Mouse (Mus musculus): ENCODE results near the gene Tbc1d9. TPM values are rescaled to one million over a fixed set of nuclear protein-coding genes. Genes with fewer than 3 reads are reported as not detected.

Tbc1d9 gene
- polyA plus RNA-seq, 1 experiment from 2014 or later = 0.71 TPM

DNA sequence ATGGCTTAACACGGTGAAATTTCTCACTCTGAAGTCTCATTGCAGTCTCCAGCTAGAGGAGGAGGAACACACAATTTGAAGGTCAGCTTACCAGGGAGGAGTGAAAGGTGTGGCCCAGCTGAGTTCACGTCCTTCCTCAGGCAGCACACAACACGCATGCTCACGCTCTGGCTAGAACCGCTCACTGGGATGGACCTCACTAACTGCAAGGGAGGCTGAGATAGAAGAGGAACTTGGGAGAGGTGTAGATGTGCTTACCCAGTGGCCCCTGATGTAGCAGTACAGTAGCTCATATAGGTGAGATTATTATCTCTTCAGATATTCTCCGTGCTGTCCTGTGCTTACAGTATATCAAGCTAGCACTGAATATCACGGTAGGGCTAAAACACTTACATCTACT lies 45.5 kb downstream of the Tbc1d9 start:
- H3K27ac ChIP-seq = no peak overlapping the region
- ATAC-seq (ENCODE audit: low read depth) (no peak), DNase-seq (no peak)
- H3K4me1 ChIP-seq (replicated peaks) = peaks cover 17% of the 10 kb centered on the region
- 81% methylated on average over 7 of the region's 7 CpGs for WGBS (ENCODE audit: insufficient replicate concordance)
- H3K9ac ChIP-seq = no peak overlapping the region
- H3K27me3 ChIP-seq = no peaks in the 10 kb centered on the region
- H3K4me3 ChIP-seq (replicated peaks) = no peak overlapping the region
- no peaks in the 10 kb centered on the region for H3K36me3 ChIP-seq
- H3K4me2 ChIP-seq = no peak overlapping the region
- no peaks in the 10 kb centered on the region for H3K9me3 ChIP-seq (replicated peaks)

DNA sequence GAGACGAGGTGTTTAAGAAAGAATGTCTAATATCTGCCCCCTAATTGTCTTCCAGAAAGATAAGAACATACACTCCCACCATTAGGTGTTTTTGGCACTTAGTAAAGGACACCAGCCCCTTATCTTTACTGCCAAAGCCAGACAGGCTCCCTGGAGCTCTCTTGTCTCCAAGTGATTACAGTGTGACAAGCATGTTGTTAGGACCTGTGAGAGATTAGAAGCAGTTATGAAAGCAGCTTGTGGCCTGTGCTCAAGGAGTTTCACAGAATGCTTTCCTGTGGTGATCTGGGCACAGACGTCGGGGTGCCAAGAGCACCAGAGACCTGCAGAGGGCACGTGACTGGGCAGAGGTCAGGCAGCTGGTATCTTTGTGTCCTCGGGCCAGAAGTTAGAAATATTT lies 49.9 kb downstream of the Tbc1d9 start:
- WGBS (ENCODE audit: insufficient replicate concordance) = 2% methylated on average over 5 of the region's 5 CpGs
- no peaks in the 10 kb centered on the region for H3K9me3 ChIP-seq (replicated peaks)
- peak; percentile 98 for ATAC-seq (ENCODE audit: low read depth)
- H3K4me2 ChIP-seq = peak overlapping the region; percentile 44
- H3K4me1 ChIP-seq (replicated peaks) = peaks cover 48% of the 10 kb centered on the region
- peak overlapping the region; percentile 94 for H3K27ac ChIP-seq
- DNase-seq = peak; percentile 53
- no peaks in the 10 kb centered on the region for H3K36me3 ChIP-seq
- peak overlapping the region; percentile 25 for H3K4me3 ChIP-seq (replicated peaks)
- H3K27me3 ChIP-seq = no peaks in the 10 kb centered on the region
- H3K9ac ChIP-seq = peak overlapping the region; percentile 45

DNA sequence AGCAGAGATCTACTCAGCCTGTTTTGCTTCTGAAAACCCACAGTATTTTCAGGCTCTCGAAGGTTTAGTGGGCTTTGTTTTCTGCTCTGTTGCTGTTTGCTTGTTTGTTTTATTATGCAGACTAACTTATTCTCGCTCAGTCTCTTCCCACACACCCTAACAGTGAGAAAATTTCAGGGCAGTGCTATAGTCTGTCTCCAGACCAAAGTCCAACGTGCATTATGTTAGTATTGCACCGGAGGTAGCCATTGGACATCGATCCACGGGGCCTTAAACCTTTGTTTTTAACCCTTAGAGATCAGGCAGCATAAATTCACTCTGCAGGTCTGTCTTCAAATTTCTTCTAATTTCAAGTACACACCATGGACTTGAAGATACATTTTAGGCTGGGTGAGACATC lies 51.4 kb downstream of the Tbc1d9 start:
- DNase-seq (no peak), ATAC-seq (ENCODE audit: low read depth) (no peak)
- no peak overlapping the region for H3K4me3 ChIP-seq (replicated peaks)
- H3K9me3 ChIP-seq (replicated peaks) = no peaks in the 10 kb centered on the region
- peak overlapping the region; percentile 94 for H3K27ac ChIP-seq
- peak overlapping the region; percentile 44 for H3K4me2 ChIP-seq
- 0 out of 2 replicates have a peak overlapping the region, but pooled peaks have one; percentile 45 for H3K9ac ChIP-seq
- no peaks in the 10 kb centered on the region for H3K36me3 ChIP-seq
- no peaks in the 10 kb centered on the region for H3K27me3 ChIP-seq
- peaks cover 48% of the 10 kb centered on the region for H3K4me1 ChIP-seq (replicated peaks)
- WGBS (ENCODE audit: insufficient replicate concordance) = 75% methylated on average over 6 of the region's 6 CpGs

DNA sequence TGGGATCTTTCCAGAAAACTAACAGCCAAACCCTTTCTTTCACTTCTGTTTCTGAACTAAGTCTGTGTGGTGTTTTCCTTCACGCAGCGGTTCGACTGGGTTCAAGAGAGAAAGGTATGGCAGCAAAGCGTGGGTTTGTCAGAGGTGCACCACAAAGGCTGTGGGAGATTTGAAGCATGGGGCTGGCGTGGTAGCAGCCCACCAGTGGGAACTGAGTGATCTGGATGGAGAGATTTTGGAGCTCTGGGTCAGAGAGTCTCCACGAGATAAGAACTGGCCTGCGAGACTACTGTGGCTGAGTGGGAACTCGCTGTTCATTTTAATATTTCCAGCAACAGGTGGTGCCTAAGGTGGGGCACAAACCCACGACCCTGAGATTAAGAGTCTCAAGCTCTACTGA lies 52.0 kb downstream of the Tbc1d9 start:
- WGBS (ENCODE audit: insufficient replicate concordance) = 73% methylated on average over 9 of the region's 9 CpGs
- Histone ChIP-seq H3K4me3 (replicated peaks) (no peak overlapping the region), H3K27ac (peak overlapping the region; percentile 30; the same call in 1 of the 2 replicates), H3K9ac (0 out of 2 replicates have a peak overlapping the region, but pooled peaks have one; percentile 23), H3K27me3 (no peaks in the 10 kb centered on the region), H3K9me3 (replicated peaks) (no peaks in the 10 kb centered on the region), H3K4me2 (peak overlapping the region; percentile 44; the same call in 1 of the 2 replicates), H3K4me1 (replicated peaks) (peaks cover 46% of the 10 kb centered on the region), H3K36me3 (no peaks in the 10 kb centered on the region)
- no peak for ATAC-seq (ENCODE audit: low read depth)
- no peak for DNase-seq

DNA sequence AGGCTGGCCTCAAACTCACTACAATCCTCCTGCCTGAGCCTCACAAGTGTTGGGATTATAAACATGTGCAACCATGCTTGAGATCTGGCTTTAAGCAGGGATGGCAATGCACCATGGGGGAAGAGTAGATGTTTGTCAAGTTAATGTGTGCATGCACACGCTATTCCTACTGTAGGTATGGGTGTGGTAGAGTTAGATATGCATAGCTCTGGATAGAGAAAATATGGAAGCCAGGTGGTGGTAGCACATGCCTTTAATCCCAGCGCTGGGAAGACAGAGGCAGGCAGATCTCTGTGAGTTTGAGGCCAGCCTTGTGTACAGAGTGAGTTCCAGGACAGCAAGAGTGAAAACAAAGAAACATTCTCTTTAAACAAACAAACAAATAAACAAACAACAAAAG lies 52.7 kb downstream of the Tbc1d9 start:
- ATAC-seq (ENCODE audit: low read depth) = no peak
- 76% methylated on average over 2 of the region's 2 CpGs for WGBS (ENCODE audit: insufficient replicate concordance)

DNA sequence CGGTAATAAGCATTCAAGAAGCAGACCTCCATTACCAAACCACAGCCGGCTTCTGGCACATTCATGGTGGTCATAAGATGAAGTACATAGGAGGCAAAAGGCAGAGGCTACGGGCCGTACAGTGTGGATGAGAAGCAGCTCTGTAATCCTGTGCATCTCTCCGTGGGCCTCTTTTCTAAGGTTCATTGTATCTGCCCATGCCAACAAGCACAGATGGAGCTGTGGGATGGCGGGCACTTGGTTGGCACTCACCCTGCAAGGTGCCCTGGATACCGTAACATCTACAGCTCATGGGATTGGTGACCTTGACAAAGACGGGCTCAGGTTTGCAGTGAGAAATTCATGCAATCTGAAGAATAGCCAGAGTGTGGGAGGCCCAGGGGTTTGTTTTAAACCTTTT lies 54.2 kb downstream of the Tbc1d9 start:
- Histone ChIP-seq H3K9ac (no peak overlapping the region), H3K4me3 (replicated peaks) (no peak overlapping the region), H3K27me3 (no peaks in the 10 kb centered on the region; the same call in 1 of the 2 replicates), H3K4me2 (no peak overlapping the region), H3K9me3 (replicated peaks) (no peaks in the 10 kb centered on the region), H3K4me1 (replicated peaks) (peaks cover 43% of the 10 kb centered on the region), H3K36me3 (no peaks in the 10 kb centered on the region), H3K27ac (no peak overlapping the region)
- WGBS (ENCODE audit: insufficient replicate concordance) = 75% methylated on average over 8 of the region's 8 CpGs
- DNase-seq (no peak), ATAC-seq (ENCODE audit: low read depth) (no peak)

More for the DNA sequence above, 52.7 kb downstream of the Tbc1d9 start:
- Histone ChIP-seq H3K4me3 (replicated peaks) (no peak overlapping the region), H3K27me3 (no peaks in the 10 kb centered on the region), H3K27ac (0 out of 2 replicates have a peak overlapping the region, but pooled peaks have one; percentile 30), H3K9ac (no peak overlapping the region), H3K4me1 (replicated peaks) (peaks cover 45% of the 10 kb centered on the region), H3K4me2 (no peak overlapping the region), H3K36me3 (no peaks in the 10 kb centered on the region), H3K9me3 (replicated peaks) (no peaks in the 10 kb centered on the region)
- no peak for DNase-seq

DNA sequence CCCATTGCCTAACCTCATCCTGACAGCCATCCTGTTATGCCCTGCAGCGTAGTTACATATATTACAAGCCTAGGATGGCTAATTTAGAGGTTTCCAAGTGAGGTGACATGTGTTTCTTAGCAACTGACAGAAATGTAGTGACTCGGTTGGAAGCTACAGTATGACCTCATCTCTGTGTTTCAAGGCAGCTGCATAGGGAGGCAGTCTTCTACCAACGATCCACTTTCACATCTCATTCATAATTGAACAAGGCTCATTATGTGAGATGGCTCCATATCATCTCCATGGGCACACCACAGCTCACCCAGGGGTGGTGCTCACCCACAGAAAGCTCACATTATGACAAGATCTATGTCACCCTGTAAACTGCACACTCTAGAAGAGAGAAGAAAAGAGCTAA lies 55.6 kb downstream of the Tbc1d9 start:
- ATAC-seq (ENCODE audit: low read depth) (no peak), DNase-seq (no peak)
- WGBS (ENCODE audit: insufficient replicate concordance) = 73% methylated on average over 3 of the region's 3 CpGs
- H3K36me3 ChIP-seq = no peaks in the 10 kb centered on the region
- no peak overlapping the region for H3K4me3 ChIP-seq (replicated peaks)
- H3K4me1 ChIP-seq (replicated peaks) = peaks cover 30% of the 10 kb centered on the region
- H3K9ac ChIP-seq = no peak overlapping the region
- H3K4me2 ChIP-seq = no peak overlapping the region
- H3K27me3 ChIP-seq = no peaks in the 10 kb centered on the region; the same call in 1 of the 2 replicates
- H3K27ac ChIP-seq = no peak overlapping the region
- H3K9me3 ChIP-seq (replicated peaks) = no peaks in the 10 kb centered on the region

DNA sequence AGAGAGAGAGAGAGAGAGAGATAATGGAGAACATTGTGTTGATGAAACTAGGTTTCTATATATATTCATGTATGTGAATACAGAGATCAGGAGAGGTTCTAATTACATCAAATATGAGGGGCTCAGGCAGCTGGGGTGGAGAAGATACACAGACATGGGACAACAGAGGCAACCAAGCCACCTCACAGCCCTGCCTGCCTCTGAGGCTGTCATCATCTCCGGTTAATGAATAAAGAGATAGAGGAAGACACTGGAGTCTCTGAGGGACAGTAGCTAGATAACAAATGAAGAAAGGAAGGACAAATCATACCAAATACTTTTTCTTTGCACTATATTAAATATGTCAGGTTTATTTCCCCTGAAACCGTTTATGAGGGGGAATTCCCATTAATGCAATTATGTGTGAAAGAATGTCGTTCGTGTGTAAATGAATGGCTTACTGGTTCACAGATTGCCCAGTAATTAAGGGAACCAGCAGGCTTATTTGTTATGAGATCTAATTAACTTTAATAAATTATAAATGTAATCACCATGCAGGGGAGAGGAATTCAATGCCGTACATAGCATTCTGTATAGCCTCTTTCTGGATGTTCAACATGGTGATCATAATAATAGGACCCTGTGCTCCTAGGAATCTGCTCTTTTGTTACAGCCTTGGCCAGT lies 59.7 kb downstream of the Tbc1d9 start:
- no peaks in the 10 kb centered on the region for H3K9me3 ChIP-seq (replicated peaks)
- no peak overlapping the region for H3K4me2 ChIP-seq
- H3K4me3 ChIP-seq (replicated peaks) = no peak overlapping the region
- H3K27me3 ChIP-seq = no peaks in the 10 kb centered on the region; the same call in 1 of the 2 replicates
- H3K36me3 ChIP-seq = no peaks in the 10 kb centered on the region
- no peak overlapping the region for H3K27ac ChIP-seq
- 72% methylated on average over 5 of the region's 5 CpGs for WGBS (ENCODE audit: insufficient replicate concordance)
- no peak overlapping the region for H3K9ac ChIP-seq
- no peaks in the 10 kb centered on the region for H3K4me1 ChIP-seq (replicated peaks)
- no peak for ATAC-seq (ENCODE audit: low read depth)
- DNase-seq = no peak

DNA sequence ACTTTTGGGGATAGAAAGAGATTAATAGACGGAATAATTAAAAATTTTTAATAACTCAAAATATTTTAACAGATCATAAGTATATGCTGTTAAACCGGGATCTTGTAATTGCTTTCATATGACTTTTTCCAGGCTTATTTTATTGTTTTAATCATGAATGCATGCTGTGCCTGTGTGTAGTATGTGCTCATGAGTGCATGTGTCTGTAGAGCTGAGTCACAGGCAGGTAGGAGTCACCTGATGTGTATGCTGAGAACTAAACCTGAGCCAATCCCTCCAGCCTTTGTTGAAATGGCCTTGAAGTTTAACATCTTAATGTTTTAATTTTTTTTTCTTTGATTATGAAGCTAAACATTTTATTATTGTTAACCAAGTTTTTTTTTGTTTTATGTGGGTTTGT lies 60.4 kb downstream of the Tbc1d9 start:
- no peak for ATAC-seq (ENCODE audit: low read depth)
- Histone ChIP-seq H3K4me2 (no peak overlapping the region), H3K9ac (no peak overlapping the region), H3K27me3 (no peaks in the 10 kb centered on the region; the same call in 1 of the 2 replicates), H3K36me3 (no peaks in the 10 kb centered on the region), H3K4me1 (replicated peaks) (no peaks in the 10 kb centered on the region), H3K9me3 (replicated peaks) (no peaks in the 10 kb centered on the region), H3K27ac (no peak overlapping the region), H3K4me3 (replicated peaks) (no peak overlapping the region)
- 61% methylated on average over 2 of the region's 2 CpGs for WGBS (ENCODE audit: insufficient replicate concordance)
- no peak for DNase-seq

DNA sequence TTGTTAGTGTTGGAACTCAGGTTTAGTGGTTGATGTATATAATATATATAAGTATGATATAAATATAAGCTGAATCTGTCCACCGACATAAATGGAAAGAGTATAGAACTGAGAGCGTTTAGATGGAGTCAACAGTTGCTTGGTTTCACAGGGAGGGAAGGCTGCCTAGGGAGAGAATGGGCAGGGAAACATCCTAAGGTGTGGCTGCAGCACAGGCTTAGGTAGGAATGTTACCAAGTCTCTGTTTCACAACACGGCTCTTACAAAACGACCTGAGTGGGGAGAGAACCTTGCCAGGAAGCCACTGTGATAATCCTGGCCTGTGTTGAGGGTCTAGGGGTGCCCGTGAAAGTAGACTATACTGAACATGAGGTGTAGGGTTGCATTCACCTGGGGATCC lies 62.2 kb downstream of the Tbc1d9 start:
- no peak for ATAC-seq (ENCODE audit: low read depth)
- no peak for DNase-seq
- H3K9me3 ChIP-seq (replicated peaks) = no peaks in the 10 kb centered on the region
- no peaks in the 10 kb centered on the region for H3K4me1 ChIP-seq (replicated peaks)
- H3K4me3 ChIP-seq (replicated peaks) = no peak overlapping the region
- H3K9ac ChIP-seq = no peak overlapping the region
- no peak overlapping the region for H3K4me2 ChIP-seq
- H3K36me3 ChIP-seq = no peaks in the 10 kb centered on the region
- no peaks in the 10 kb centered on the region; the same call in 1 of the 2 replicates for H3K27me3 ChIP-seq
- H3K27ac ChIP-seq = no peak overlapping the region
- WGBS (ENCODE audit: insufficient replicate concordance) = 67% methylated on average over 5 of the region's 5 CpGs

DNA sequence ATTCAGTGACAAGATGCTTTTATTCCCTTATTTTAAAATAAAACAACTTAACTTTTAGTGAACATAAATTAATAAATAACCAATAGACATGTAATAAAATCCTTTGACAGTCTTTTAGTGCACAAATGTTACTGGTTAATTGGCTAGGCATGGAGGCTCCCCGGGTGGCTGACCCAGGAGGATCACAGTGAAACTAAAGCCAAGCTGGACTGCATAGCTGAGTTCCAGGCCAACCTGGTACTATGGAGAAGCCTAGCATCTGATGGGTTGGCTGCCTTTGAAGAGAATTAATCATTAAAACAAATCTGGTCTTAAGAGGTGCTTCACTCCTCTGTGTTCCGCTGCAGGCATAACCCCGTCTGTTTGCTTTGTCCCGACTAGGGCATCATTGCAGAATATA lies 67.9 kb downstream of the Tbc1d9 start:
- no peaks in the 10 kb centered on the region for H3K4me1 ChIP-seq (replicated peaks)
- DNase-seq = no peak
- no peak overlapping the region for H3K4me2 ChIP-seq
- no peaks in the 10 kb centered on the region for H3K9me3 ChIP-seq (replicated peaks)
- H3K36me3 ChIP-seq = no peaks in the 10 kb centered on the region
- H3K27me3 ChIP-seq = no peaks in the 10 kb centered on the region
- H3K27ac ChIP-seq = no peak overlapping the region
- no peak overlapping the region for H3K4me3 ChIP-seq (replicated peaks)
- no peak overlapping the region for H3K9ac ChIP-seq
- 75% methylated on average over 4 of the region's 4 CpGs for WGBS (ENCODE audit: insufficient replicate concordance)
- ATAC-seq (ENCODE audit: low read depth) = no peak

DNA sequence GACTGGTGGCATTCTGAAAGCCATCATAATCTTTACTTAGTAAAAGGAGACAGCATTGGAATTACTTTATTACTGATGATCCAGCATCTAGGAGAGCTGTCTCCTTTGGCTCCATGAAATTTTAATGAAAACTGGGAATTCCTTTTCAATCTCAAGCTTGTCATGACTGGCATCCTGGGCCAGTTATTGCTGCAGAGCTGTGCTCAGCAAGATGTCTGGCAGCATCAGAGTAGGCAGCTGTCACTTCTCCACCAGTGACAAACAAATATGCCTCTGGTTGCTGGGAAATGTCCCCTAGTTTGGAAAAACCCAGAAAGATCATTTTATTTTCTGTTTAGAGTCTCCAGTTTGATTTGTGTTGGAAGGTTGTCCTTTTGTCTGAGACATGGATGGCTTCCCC lies 74.2 kb downstream of the Tbc1d9 start:
- no peak overlapping the region for H3K9ac ChIP-seq
- no peak overlapping the region for H3K4me2 ChIP-seq
- no peak for ATAC-seq (ENCODE audit: low read depth)
- H3K36me3 ChIP-seq = 0 out of 2 replicates have a peak, but pooled peaks cover 3% of the 10 kb centered on the region
- H3K4me1 ChIP-seq (replicated peaks) = no peaks in the 10 kb centered on the region
- no peaks in the 10 kb centered on the region for H3K27me3 ChIP-seq
- DNase-seq = no peak
- H3K9me3 ChIP-seq (replicated peaks) = no peaks in the 10 kb centered on the region
- H3K27ac ChIP-seq = no peak overlapping the region
- no peak overlapping the region for H3K4me3 ChIP-seq (replicated peaks)

Data from liver, embryonic 13.5 days (tissue).